Mouse (Mus musculus) adipocyte (in vitro differentiated cells): ENCODE data around the gene Dnajc7.
A peak's percentile ranks its signal among the peaks of the same experiment; 100 is the strongest.
"Not testable (repeated sequence)": the region's sequence is repeated elsewhere in the genome, so short reads cannot be mapped to it uniquely, and the experiment has no call there.

Experiments
- DNase-seq: peaks from one replicate; pipeline ENCODE4 v3.0.0-alpha.2; 2016; ENCODE audit warnings: low spot score

Dnajc7 gene

DNA sequence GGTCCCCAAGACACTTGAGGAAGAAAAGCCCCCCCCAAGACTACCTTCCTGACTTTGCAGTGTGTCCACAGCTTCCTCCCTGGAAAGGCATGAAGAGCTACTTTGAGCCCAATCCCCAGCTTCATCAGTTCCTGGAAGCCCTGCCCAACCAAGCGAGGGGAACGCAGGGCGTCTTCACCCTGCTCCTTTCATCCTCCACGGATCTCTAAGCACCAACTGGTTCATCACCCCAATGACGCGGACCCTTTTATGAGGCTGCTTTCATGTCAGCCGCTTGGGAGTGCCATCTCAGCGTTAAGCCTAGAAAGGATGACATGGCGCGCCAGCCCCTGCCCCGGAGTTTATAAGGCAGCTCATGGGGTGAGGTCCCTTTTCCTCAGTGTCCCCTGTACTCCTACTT lies at the start of gene Dnajc7:
Gene Dnajc7, minus strand, starts transcription at position 187 of the 400 bp plus-strand sequence.
- no peak for DNase-seq

DNA sequence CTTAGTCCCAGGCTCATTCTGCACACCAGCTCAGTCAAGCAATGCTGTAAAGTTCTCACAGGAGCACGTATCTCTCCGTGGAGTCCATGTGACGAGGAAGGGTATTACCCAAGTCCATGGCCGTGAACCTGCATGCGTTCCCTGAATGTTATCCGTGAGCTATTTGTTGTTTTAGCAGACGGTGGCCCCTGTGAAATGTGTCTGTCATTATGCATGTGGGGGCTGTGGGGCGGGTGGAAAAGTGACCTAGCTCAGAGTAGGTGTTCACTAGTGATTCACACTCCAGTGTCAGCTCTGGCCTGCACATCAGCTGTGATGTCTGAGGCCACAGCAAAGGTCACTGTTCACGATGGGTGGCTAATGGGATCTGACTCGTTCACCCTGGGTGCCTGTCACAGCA lies 39.8 kb upstream of the Dnajc7 start:
- no peak for DNase-seq

DNA sequence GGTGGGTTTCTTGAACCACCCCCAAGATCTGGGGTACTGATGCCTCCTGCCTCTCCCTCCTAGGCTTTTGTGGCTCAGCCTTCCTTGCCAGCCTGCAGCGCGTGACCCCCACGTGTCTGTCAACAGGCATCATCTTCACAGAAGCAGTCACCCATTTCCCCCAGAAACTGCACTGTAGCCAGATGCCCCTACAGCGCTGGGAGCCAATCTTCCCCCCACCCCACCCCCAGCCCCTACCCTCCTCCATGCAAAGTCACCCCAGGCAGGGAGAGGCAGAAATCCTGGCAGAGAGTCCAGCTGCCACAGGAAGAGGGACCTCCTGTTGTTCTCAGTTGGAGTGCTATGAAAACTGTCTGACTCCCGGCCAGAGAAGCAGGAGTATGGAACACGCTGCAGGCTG lies 36.5 kb upstream of the Dnajc7 start:
- DNase-seq, result no peak

DNA sequence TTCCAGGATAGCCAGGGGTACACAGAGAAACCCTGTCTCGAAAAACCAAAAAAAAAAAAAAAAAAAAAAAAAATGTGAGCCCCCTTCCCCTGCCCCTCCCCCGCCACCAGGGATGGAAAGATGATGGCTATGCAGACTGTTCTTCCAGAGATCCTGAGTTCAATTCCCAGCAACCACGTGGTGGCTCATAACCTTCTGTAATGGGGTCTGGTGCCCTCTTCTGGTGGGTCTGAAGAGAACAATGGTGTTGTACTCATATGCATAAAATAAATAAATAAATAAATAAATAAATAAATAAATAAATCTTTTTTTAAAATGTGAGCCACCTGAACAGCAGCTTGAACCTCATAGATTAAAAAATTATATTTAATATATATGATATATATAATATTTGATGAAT lies 35.6 kb upstream of the Dnajc7 start:
- DNase-seq, result not testable (repeated sequence)

DNA sequence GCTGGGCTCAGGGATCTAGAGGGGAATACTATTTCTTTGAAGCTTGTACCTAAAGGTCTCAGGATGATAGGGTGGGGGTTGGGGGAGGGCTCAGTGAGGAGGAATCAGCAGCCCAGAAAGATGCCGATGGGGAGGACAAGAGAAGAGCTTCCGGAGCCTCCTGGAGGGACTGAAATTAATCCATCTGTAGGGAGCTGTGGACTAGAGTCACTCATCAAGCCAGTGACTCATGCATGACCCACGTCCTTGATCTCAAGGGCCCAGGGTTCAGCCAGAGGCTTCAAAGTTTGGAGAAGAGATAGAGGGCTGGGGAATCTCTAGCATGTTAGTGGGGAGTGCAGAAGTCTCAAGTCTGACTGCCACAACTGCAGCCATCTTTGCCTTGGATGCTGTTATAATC lies 31.8 kb upstream of the Dnajc7 start:
- no peak for DNase-seq

DNA sequence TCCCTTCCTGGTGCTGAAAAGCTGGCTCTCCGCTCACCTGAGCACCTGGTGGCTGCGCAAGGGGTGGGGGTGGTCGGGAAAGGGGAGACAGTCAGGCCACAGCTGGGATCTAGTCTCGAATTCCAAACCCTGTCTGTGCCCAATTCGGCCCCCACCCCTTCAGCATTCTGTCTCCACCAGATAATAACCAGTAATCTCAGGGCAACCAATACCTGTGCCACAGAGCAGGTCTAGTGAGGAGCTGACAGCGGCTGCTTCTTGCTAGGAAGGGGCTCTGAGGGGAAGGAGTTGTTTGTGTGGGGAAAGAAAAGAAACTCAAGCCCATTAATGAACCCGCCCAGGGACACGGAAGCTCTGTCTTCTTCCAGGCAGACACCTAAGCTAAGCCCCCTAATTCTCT lies 31.2 kb upstream of the Dnajc7 start:
- DNase-seq, result no peak

DNA sequence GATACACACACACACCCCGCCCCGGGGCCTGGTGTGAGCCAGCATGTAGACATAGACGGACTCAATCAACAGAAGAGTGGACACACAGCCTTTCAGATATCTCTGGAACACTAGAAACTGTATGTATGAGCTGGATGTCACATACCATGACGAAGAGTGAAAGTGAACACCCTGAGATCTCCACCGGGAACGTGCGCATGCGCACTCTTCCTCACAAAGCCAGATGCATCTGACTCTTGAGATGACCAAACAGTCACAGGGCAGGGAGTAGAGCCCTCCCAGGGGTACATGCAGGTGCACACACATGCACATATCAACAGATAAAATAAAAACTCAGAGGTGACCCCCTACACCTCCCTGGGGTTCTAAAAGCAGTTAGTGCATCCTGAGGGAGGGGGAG lies 28.4 kb upstream of the Dnajc7 start:
- no peak for DNase-seq

DNA sequence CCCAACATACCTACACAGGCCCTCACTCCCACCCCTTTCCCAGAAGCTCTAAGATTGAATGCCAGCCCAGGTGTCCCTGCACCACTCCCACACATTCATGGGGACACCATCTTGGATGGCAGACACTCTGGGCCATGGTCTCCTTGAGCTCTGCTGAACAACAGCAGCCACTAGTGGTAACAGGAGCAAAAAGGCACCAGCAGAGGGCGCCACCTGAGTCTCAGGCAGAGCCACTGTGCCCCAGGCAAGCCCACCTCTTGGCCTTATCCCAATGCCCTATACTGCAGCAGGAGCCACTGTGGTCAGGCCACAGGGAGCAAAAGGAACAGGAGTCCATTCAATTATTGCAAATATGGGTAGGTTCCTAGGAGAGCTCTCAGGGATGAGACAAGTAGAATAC lies 26.3 kb upstream of the Dnajc7 start:
- DNase-seq, result no peak

DNA sequence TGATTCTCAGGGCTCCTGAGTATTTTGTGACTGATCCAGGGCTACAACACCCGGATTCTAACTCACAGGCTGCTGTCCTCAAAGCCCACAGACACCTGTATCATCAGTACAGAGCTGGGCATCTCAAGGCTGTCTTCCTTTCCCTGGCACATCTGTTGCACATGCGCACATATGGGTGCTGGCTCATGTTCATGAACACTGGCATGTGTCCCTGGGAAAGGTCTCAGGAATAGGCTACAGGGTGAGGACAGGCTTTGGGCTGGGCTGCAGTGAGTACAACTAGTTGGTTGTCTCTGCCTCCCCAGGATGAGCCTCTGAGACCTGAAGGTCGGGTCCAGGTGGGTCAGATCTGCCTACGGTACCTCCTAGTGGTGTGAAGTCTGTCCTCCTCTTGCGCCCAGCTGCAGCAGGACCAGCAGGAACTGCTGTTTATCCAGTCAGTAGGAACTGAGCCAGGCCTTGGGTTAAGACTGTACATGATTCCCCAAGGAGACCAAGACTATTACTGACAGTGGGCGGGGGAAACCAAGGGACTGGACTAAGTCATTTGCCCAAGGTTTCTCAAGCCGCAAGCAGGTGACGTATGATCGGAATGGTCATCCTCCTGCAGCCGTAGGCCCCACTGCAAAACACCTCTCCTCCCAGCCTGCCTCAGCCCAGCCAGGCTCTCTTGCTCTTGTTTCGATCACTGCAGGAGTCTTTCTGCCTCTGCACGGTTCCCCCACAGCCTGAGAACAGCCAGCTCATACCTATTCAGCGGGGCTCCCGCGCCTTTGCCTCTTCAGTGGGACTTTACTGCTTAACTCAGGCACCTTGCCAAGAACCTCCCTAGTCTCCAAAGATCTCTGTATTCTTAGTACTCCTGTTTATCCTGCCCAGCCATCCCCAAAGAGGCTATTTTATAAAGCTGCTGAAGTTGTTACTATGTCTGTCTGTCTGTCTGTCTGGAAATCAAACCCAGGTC lies 23.9 kb upstream of the Dnajc7 start:
- DNase-seq, result peak; percentile 55

DNA sequence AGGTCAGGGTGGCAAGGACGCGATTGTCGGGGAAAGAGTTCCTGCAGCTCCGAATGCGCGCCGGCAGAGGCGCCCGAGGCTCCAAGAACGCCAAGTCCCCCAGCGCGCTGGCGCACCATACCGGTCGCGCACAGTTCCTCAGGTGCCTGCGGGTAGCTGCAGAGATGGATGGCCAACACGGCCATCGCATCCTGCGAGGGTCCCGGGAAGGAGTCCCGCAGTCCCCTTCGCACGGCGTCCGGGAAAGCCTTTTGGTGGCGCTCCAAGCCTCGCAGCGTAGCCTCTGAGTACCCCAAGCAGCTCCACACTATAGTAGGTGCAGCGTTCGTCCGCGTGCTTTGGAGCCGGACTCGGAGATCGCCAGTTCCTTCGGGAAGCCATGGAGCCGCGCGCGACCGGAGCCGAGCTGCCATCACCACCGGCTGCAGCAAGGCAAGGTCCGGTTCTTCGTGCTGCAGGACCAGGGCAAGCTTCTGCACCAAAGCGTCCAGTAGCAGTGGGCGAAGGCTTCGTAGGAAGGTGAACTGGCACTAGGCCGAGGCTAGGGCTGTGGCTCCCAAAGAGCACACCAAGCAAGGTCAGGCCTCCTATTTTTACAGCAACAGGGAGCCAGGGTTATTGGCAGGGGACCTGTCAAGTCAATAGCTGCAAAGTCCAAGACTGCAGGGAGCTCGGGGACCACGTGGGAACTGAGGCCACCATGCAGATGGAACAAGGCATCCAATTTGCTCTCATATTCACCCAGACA lies 20.4 kb upstream of the Dnajc7 start:
- no peak for DNase-seq

DNA sequence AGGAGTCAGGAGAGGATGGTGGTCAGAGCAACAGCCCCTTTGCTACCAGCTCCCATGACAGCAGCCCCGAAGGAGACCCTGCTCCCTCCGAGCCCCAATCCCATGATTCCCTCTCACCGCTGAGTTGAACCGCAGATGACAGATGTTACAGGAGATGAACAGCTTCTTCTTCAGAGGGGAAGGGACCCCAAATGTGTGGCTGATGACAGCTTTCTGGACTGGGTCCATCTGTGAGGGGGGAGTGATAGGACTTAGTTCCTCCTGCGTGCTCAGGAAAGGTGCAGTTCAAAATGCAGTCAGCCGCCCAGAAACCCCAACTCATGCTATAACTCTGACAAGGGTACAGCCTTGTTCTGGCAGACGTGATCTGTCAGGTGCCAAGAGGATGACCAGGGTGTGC lies 14.6 kb upstream of the Dnajc7 start:
- DNase-seq, result no peak

DNA sequence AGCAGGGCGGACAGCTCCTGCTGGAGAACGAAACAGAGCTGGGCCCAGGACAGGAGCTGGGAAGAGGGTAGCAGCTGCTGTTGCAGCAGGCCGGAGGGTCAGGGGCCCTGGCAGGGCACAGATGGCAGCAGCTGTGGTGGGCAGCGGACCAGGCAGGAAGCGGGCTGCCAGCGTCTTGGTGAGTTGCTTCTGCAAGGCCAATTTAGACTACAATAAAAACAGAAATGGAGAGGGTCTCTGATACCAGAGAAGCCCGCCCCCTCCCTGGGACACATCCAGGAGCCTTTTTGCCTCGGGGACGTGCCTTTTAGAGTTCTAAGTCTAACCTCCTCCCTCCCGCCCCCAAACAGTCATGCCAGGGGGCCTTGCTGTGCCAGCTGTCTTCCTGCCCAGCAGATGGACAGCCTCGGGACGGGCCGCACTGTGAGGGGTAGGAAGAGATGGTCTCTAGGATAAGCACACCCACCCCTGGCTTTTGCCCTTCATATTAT lies 8.9 kb upstream of the Dnajc7 start:
- DNase-seq, result no peak

DNA sequence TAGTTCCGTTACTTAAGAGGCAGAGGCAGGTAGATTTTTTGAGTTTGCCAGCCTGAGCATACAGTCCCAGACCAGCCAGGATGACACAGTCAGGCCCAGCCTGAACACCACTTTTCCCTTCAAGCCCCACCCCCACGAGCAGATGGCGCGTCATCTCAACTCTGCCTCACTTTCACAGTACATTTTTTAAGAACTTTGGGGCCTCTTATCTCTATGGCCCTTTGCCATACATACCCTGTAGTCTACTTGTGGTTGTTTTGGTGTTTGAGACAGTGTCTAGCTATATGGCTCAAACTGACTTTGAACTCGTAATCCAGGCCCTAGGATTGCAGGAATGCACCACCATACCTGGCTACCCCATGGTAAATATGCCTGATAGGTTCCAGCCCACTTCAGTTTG lies 8.1 kb upstream of the Dnajc7 start:
- no peak for DNase-seq

DNA sequence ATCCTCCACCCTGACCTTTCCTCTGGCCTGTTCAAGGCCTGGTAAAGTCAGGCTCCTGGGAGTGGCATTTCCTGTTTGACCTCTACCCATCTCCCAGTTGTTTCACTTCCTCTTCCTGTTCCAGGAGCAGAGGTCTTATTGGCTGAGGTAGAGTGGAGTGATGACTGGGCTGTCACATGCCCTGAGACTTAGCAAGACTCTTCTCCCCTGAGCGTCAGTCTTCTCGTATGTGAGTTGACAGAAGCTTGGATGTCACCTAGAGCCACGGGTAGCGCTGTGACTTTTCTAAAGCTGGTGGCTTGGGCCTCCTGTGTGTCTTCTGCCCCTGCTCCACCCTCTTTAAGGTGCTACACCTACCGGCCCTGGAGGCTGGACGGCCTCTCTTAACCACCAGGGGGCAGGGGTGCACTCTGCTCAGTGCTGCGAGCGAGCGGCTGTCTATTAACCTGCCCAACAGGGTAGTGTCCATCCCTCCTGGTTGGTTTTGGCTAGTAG lies 6.8 kb upstream of the Dnajc7 start:
- peak; percentile 49 for DNase-seq

DNA sequence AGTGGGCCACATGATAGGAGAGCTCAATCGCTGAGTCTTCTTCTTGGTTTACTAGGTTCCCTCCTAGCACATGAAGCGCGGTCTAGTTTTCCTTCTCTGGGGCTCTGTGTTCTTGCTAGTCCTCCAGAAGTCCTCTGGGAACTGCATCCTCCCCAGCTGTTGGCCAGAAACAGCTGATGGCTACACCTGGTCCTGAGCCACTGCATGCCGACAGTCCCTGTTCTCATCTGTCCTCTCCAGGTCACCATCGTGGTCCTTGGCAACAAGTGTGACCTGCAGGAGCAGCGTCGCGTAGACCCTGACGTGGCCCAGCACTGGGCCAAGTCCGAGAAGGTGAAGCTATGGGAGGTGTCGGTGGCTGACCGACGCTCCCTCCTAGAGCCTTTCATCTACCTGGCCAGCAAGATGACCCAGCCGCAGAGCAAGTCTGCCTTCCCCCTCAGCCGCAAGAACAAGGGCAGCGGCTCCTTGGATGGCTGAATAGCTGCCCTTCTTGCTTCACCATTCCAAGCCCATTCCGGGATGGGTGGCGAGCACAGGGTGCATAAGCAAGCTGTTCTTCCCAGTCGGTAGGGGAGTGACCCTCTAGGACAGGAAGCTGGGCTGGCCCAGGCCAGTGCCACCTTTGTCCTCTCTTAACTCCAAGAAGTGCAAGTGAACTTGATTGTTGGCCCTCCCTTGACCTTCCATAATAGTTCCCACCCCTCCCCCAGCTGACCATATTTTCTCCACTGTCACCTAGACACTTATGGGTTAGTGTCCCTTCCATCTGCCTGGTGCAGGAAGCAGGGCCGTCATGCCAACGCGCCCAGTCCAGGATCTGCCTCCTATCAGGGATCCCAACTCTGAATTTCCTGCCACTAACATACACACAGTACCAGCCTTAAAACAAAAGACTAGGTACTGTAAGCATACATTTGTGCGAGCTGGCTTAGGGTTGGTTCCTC lies 6.1 kb upstream of the Dnajc7 start:
- DNase-seq, result no peak

DNA sequence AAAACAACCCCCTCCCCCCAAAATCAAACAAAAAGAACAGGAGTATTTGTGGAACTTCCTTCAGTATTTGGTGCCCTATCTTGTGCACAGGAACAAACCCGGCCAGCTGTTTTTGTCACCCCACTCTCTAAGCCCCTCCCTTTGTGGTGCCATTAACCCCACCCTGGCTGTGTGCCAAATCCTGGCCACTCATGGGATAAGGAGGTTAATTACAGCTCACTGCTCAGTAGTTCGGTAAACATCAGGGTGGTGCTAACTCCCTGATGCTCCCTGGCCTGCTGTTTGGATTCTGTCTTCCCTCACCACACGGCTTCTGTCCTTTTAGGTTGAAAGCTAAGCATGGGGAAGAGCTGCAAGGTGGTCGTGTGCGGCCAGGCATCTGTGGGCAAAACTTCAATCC lies 3.9 kb upstream of the Dnajc7 start:
- DNase-seq, result peak; percentile 34

DNA sequence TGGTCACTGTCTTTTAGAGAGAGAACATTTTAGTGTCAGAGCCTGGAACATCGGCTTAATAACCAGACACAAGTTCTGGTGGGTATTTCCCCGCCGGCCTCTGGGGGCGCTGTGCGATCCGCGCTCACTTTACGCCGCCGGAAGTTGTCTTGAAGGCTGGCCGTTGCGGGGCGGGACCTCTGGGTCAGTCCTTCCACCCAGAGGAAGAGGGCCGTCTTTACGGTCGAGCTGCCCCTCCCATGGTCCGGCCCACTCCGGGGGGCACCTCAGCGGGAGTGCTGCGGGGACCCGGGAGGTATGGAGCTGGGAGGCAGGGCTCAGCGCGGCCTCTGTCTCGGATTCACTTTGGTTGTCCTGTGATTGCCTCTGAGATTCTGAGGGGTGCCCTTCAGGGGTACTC lies 2.7 kb upstream of the Dnajc7 start:
- peak; percentile 93 for DNase-seq

DNA sequence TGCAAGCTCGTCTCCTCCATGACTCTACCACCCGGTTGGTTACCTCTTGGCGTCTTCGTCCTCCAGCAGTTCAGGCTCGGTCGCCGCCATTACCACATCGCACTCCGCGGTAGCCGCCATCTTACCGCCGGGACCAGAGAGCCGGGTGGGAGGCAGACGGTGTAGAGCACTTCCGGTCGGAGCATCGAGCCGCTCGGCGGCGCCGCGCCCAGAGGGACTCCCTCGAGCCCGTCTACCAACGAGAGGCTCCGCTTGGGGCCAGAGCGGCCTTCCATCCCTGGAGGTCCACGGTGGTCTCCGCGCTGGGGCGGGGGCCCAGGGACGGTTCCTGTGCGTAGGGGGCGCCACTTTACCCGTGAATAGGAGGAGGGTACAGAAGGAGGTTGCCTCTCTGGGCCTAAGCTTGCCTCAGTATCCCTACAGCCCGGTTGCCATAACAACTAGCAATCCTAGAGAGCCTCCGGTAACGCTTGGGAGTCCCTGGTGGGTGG lies 438 bp downstream of the Dnajc7 start:
- DNase-seq, result peak; percentile 90

DNA sequence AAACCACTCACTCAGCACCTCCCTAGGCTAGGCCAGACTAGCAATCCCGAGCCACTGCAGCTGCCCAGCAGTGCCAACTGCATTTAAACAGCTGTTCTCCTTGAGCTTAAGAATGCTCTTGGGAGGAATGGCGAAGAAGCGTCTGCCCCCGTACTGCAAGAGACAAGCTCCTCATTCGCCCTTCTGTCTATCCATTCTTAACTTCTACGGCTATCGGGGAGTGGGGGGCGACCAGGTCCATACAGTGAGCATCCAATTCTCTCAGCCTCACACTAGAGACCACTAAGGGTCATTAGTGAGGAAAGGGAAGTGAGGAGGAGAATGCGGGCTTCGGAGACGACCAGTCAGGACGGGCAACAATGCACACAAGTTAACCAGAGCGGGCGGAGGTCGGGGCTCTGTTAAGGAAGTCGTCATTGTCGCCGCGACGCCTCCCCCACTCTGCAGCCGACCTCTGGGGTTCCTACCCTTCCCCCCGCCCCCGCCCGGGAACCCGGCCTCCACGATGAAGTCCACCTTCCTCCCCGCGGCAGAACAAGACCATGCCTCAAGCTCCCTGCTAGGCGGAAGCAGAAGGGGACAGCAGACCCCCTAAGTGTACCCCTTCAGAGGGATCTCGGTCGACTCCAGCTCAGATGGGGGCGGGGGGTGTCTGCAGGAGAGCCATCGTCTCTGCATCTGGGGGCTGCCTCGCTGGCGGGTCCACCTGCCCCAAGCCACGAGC lies 1.0 kb downstream of the Dnajc7 start, which contains the start of gene Nkiras2:
Gene Nkiras2, plus strand, starts transcription at position 484 of the 724 bp plus-strand sequence.
- peak; percentile 63 for DNase-seq

DNA sequence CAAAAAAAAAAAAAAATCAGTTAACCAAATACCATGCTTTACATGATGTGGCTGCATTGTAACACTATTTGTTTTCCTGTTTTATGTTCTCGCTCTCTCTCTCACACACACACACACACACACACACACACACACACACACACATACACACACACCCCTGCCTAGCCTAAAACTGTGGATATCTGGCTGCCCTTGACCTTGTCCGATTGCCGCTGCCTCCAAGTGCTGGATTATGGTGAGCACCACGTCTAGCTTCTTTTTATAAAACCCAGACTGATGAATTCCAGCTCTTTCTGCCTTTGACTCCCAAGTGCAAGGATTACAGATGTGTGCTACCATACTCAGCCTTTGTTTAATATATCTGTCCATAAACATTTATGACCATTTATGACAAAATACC lies 2.5 kb downstream of the Dnajc7 start:
- no peak for DNase-seq

DNA sequence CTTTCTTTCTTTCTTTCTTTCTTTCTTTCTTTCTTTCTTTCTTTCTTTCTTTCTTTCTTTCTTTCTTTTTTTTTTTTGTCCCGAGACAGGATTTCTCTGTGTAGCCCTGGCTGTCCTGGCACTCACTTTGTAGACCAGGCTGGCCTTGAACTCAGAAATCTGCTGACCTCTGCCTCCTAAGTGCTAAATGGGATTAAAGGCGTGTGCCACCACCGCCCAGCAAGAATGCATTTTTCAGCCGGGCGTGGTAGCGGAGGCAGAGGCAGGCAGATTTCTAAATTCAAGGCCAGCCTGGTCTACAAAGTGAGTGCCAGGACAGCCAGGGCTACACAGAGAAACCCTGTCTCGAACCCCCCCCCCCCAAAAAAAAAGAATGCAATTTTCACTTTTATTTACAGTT lies 3.1 kb downstream of the Dnajc7 start:
- not testable (repeated sequence) for DNase-seq
